Mouse (Mus musculus) erythroblast, embryonic 14.5 days (primary cell): Measurements from ENCODE around the gene Lap3.

ENCODE experiments used
- GATA1 ChIP-seq: IDR thresholded peaks from 2 replicates; pipeline ENCODE4 v1.6.1; 2012; ENCODE audit warnings: low read length, inconsistent platforms, mixed read lengths
- TAL1 ChIP-seq: IDR thresholded peaks from 3 replicates; pipeline ENCODE4 v1.6.1; 2012; ENCODE audit warnings: low read length, inconsistent platforms, mixed read lengths

- TF ChIP-seq GATA1 (no peak), TAL1 (no peak)
These were observed 31.9 kb downstream of the Lap3 start for GRCm38 (mm10) chr5:45525101-45525500.
